Mouse (Mus musculus) testis, adult 2 months (tissue): ENCODE measurements at regions not wholly inside any gene's neighbourhood (a gene's known extent, or its start where the extent isn't known, plus 50 kb on each side); places are given as distances from the start of the nearest gene placed in this dataset.

ENCODE experiments used
- CTCF ChIP-seq: fragments of 200-500 bp; IDR thresholded peaks from 2 replicates; pipeline ENCODE4 v1.5.1; 2012; ENCODE audit warnings: low read depth, mild to moderate bottlenecking, inconsistent platforms, low read length, moderate library complexity; ENCODE audit not compliant: control insufficient read depth, insufficient read depth, insufficient replicate concordance
- POLR2A ChIP-seq: fragments of 200-500 bp; IDR thresholded peaks from 2 replicates; pipeline ENCODE4 v1.6.1; 2012; ENCODE audit warnings: low read depth, mild to moderate bottlenecking, inconsistent platforms, low read length, moderate library complexity; ENCODE audit not compliant: control insufficient read depth

GRCm38 (mm10) chr15:25026786-25027461 lies 386.6 kb downstream of the Basp1 start:
- TF ChIP-seq CTCF, result no peak
- no peak for TF ChIP-seq POLR2A
